Mouse (Mus musculus): ENCODE data around the gene Ddn. TPM values are rescaled to one million over a fixed set of nuclear protein-coding genes. Genes with fewer than 3 reads are reported as not detected.
A peak's percentile ranks its signal among the peaks of the same experiment; 100 is the strongest.

Ddn gene
- polyA plus RNA-seq, 2 experiments = 0.44 TPM; not detected in 1

DNA sequence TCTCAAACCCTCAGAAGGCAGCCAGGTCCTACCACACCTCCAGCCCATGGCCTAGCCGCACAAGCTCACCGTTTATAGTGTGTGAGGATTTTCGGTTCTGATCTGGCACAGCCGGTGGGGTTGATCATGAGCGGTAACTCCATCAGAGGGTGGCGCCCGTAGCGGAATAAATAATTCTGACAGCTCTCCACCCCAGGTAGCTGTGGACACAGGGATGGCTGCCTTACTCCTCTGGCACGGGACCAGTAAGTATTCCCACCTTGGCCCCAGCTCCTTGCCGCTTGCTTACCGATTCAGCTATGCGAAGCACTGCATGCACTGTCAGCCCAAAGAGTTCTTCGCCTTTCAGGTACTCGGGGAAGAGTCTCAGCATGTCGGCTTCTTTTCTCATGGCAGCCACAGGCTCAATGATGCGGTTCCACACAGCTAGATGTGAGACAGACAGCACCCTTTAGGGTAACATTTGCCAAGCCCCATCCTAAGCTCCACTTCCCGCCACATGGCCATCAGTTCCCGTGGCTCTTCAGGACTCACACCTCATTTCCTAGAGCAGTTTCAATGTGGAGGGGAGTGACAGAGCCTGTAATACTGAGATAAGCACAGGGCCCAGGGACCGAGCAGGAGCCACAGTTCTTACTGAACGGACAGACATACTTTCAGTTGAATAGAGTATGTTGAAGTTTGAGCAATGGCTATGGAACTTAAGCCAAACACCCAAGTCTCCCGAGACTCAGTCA lies 27.9 kb upstream of the Ddn start:
- Histone ChIP-seq H3K4me1 (ENCODE audit: control insufficient read depth, insufficient read depth, low read length) (no peaks in the 10 kb centered on the region), H3K27ac (replicated peaks; ENCODE audit: low read depth, low read length) (no peak overlapping the region)
- no peak for DNase-seq (ENCODE audit: low spot score)

DNA sequence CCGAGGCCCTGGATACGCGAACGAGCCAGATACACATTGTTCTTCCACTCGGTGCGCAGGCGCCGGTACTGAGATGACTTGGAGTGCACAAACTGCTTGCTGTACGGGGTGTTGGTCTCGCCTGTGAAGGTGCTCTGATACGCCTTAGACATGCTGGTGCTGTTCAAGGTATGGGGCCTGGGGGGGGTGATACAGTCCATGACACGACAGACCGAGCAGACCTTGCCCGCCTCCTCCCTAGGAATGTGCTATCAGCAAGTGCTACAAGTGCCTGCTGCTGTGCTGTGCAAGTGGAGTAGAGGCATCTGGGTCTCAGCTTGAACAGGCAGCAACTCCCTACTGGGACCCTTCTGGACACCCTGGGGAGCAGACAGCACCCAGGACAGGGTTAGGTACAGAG lies 26.0 kb upstream of the Ddn start:
- Histone ChIP-seq H3K36me3 (ENCODE audit: control insufficient read depth, insufficient read depth, low read length) (peaks cover 77% of the 10 kb centered on the region), H3K4me2 (replicated peaks; ENCODE audit: low read depth, low read length, severe bottlenecking) (no peak overlapping the region), H3K9ac (ENCODE audit: low read depth, low read length, severe bottlenecking) (no peak overlapping the region), H3K4me1 (ENCODE audit: control insufficient read depth, insufficient read depth, low read length) (no peaks in the 10 kb centered on the region), H3K9me3 (ENCODE audit: control insufficient read depth, low read length) (no peaks in the 10 kb centered on the region), H3K27ac (replicated peaks; ENCODE audit: low read depth, low read length) (no peak overlapping the region), H3K4me3 (replicated peaks; ENCODE audit: low read length) (no peak overlapping the region), H3K27me3 (ENCODE audit: control insufficient read depth, insufficient read depth, low read length) (no peaks in the 10 kb centered on the region)
- no peak for TF ChIP-seq POLR2A (IDR thresholded peaks at IDR 0.05; ENCODE audit: borderline replicate concordance, extremely low read depth, insufficient read depth, insufficient read length)
- WGBS = 94% methylated on average over 14 of the region's 14 CpGs
- ATAC-seq (ENCODE audit: low FRiP score, low read depth) = no peak
- no peak for DNase-seq (ENCODE audit: low spot score)

More for the DNA sequence above, 27.9 kb upstream of the Ddn start:
- Histone ChIP-seq H3K27me3 (ENCODE audit: control insufficient read depth, insufficient read depth, low read length) (no peaks in the 10 kb centered on the region), H3K9ac (ENCODE audit: low read depth, low read length, severe bottlenecking) (no peak overlapping the region), H3K36me3 (ENCODE audit: control insufficient read depth, insufficient read depth, low read length) (peaks cover 96% of the 10 kb centered on the region), H3K4me3 (replicated peaks; ENCODE audit: low read length) (no peak overlapping the region), H3K4me2 (replicated peaks; ENCODE audit: low read depth, low read length, severe bottlenecking) (no peak overlapping the region), H3K9me3 (ENCODE audit: control insufficient read depth, low read length) (no peaks in the 10 kb centered on the region)
- no peak for TF ChIP-seq POLR2A (IDR thresholded peaks at IDR 0.05; ENCODE audit: borderline replicate concordance, extremely low read depth, insufficient read depth, insufficient read length)
- ATAC-seq (ENCODE audit: low FRiP score, low read depth) = no peak
- WGBS = 92% methylated on average over 20 of the region's 21 CpGs

DNA sequence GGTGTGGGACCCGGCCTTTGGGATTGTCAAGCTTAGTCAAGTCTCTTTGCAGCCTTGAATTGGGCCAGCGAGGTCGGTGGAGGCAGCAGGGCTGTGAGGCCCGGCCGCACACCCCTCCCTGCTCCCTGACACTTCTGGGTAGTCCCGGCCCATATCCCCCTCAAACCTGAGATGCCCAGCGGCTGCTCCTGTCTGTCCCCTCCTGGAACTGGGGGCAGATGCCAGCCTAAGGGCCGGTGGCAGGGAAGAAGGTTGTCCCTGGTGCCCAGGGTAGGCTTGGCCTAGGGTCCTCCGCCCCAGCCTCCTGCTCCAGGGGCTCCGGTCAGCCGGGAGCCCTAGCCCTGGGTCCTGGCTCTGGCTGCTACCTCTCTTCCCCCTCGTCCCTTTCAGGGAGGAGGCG lies 24.8 kb upstream of the Ddn start:
- Histone ChIP-seq H3K9ac (ENCODE audit: low read depth, low read length, severe bottlenecking) (no peak overlapping the region), H3K9me3 (ENCODE audit: control insufficient read depth, low read length) (no peaks in the 10 kb centered on the region), H3K4me2 (replicated peaks; ENCODE audit: low read depth, low read length, severe bottlenecking) (no peak overlapping the region), H3K36me3 (ENCODE audit: control insufficient read depth, insufficient read depth, low read length) (peaks cover 65% of the 10 kb centered on the region), H3K4me1 (ENCODE audit: control insufficient read depth, insufficient read depth, low read length) (peaks cover 6% of the 10 kb centered on the region; the same call in 1 of the 2 replicates), H3K27me3 (ENCODE audit: control insufficient read depth, insufficient read depth, low read length) (no peaks in the 10 kb centered on the region), H3K27ac (replicated peaks; ENCODE audit: low read depth, low read length) (no peak overlapping the region), H3K4me3 (replicated peaks; ENCODE audit: low read length) (no peak overlapping the region)
- WGBS = 85% methylated on average over 13 of the region's 13 CpGs
- DNase-seq (ENCODE audit: low spot score) = no peak
- no peak for TF ChIP-seq POLR2A (IDR thresholded peaks at IDR 0.05; ENCODE audit: borderline replicate concordance, extremely low read depth, insufficient read depth, insufficient read length)
- ATAC-seq (ENCODE audit: low FRiP score, low read depth) = no peak

DNA sequence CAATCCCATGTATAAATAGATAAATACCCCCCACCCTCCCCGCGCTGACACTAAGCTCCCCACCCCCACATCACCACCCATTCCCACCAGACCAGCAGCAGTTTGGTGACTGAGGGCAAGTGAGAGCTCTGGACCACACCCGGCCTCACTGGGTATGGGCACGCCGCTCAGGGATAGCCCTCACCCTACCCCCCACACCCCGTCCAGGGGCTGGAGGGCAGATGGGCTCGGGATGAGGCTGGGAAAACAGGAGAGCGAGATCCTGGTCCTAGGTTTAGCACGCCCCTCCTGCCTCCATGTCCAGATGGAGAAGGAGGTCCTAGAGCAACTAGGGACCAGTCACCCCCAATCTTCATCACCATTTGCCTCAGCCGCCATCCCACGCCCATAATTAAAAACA lies 24.0 kb upstream of the Ddn start:
- WGBS = 88% methylated on average over 11 of the region's 11 CpGs
- Histone ChIP-seq H3K4me1 (ENCODE audit: control insufficient read depth, insufficient read depth, low read length) (peaks cover 6% of the 10 kb centered on the region; the same call in 1 of the 2 replicates), H3K27ac (replicated peaks; ENCODE audit: low read depth, low read length) (no peak overlapping the region), H3K27me3 (ENCODE audit: control insufficient read depth, insufficient read depth, low read length) (no peaks in the 10 kb centered on the region), H3K4me2 (replicated peaks; ENCODE audit: low read depth, low read length, severe bottlenecking) (no peak overlapping the region), H3K9me3 (ENCODE audit: control insufficient read depth, low read length) (no peaks in the 10 kb centered on the region), H3K4me3 (replicated peaks; ENCODE audit: low read length) (no peak overlapping the region), H3K36me3 (ENCODE audit: control insufficient read depth, insufficient read depth, low read length) (peaks cover 57% of the 10 kb centered on the region), H3K9ac (ENCODE audit: low read depth, low read length, severe bottlenecking) (no peak overlapping the region)
- ATAC-seq (ENCODE audit: low FRiP score, low read depth) (no peak), DNase-seq (ENCODE audit: low spot score) (no peak)
- no peak for TF ChIP-seq POLR2A (IDR thresholded peaks at IDR 0.05; ENCODE audit: borderline replicate concordance, extremely low read depth, insufficient read depth, insufficient read length)

DNA sequence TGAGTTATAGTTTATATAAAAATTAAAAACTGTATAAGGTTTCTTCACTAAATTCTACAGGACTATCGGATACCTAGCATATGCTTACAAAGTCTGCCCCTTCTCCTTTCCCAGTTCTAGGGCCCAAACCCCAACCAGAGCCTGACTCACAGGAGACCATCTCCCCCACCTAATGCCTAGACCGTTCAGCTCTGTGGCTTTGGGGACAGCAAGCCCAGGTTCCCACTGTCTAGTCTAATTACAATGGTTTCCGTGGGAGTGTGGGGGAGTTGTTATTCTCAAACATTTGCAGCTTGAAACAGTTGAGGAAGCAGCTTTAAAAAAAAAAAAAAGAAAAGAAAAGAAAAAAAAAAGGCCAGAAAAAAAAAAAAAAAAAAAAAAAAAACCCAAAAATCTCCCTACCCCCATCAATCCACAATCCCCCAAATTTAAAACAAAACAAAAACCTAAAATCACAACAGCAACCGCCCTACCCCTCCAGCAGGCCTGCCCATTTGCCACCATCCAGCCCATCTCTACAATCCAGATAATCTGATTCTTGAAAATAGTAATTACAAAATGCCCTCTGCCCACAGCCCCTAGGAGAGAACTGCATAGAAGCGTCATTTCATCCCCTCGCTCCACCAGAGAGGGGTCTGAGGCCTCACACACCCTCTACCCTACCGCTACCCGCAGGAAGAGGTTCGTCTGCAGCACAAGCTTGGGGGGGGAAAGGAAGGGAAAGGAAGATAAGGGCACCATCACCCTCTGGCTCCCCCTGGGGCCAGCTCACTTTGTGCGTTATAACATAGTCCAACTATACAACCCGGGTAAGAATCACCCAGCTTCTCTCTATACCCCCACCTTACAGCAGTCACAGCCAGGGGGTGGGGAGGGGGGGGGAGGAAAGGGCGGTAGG lies 23.1 kb upstream of the Ddn start:
- TF ChIP-seq POLR2A (IDR thresholded peaks at IDR 0.05; ENCODE audit: borderline replicate concordance, extremely low read depth, insufficient read depth, insufficient read length) = no peak
- Histone ChIP-seq H3K36me3 (ENCODE audit: control insufficient read depth, insufficient read depth, low read length) (peaks cover 50% of the 10 kb centered on the region), H3K9me3 (ENCODE audit: control insufficient read depth, low read length) (no peaks in the 10 kb centered on the region), H3K4me2 (replicated peaks; ENCODE audit: low read depth, low read length, severe bottlenecking) (peak overlapping the region; percentile 50), H3K27me3 (ENCODE audit: control insufficient read depth, insufficient read depth, low read length) (no peaks in the 10 kb centered on the region), H3K4me1 (ENCODE audit: control insufficient read depth, insufficient read depth, low read length) (peaks cover 6% of the 10 kb centered on the region; the same call in 1 of the 2 replicates), H3K27ac (replicated peaks; ENCODE audit: low read depth, low read length) (peak overlapping the region; percentile 89; the same call in 1 of the 2 replicates), H3K9ac (ENCODE audit: low read depth, low read length, severe bottlenecking) (peak overlapping the region; percentile 78; the same call in 1 of the 2 replicates), H3K4me3 (replicated peaks; ENCODE audit: low read length) (no peak overlapping the region)
- 64% methylated on average over 12 of the region's 12 CpGs for WGBS
- no peak for ATAC-seq (ENCODE audit: low FRiP score, low read depth)
- no peak for DNase-seq (ENCODE audit: low spot score)
